Mouse (Mus musculus) layer of hippocampus, adult 9-11 months (tissue): ENCODE results near the gene Edaradd.

Source experiments
- DNase-seq: peaks from one replicate; pipeline ENCODE4 v3.0.0; 2022

Edaradd gene

DNA sequence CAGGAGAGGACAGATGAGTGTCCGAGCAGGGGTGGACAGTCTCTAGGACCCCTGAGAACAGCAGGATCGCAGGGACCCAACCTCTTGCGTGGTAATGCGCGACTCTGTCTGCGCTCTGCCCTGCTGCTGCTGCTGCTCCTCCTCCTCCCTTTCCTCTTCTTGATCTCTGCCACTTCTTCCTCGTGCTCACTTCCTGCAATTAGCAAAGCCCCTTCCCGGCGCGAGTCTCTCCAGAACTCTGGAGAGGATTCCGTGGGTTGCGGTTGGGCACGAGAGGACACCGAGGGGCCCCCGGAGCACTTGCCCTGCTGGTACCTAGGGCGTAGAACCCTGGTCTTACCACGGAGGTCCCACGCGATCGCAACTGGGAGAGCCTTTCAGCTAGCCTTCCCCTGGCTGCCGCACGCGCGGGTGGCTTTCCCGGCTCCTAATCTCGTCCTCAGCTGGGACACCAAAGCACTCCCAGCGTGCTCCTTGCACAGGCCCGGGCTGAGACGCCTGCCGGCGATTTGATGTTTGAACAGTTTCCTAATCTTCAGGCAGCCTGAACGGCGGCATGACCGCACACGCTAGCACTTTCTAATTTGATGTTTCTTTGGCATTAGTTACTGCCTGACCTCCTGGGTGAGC lies at the start of gene Edaradd:
Gene Edaradd (minus strand): TSS at position 484 of the 630 bp plus-strand sequence.
- peak; percentile 13 for DNase-seq

DNA sequence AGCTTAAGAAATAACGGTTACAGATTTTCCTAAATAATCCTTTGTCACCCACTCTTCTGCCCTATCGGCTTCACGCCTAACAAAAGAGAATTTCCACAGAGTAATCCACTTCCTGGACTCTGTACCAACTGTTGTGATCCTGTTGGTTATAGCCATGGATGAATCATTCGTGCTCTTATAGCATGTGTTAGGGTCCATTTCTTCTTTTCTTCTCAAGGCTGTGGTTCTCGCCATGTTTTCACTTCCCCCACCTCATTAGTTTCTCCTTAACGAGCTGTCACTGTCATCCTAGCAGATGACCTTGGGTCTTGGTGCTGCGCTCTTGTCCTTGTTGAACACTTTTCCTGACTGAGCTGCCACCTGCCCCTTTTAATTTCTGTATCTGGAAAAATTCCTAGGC lies 49.5 kb upstream of the Edaradd start:
- DNase-seq, result no peak

DNA sequence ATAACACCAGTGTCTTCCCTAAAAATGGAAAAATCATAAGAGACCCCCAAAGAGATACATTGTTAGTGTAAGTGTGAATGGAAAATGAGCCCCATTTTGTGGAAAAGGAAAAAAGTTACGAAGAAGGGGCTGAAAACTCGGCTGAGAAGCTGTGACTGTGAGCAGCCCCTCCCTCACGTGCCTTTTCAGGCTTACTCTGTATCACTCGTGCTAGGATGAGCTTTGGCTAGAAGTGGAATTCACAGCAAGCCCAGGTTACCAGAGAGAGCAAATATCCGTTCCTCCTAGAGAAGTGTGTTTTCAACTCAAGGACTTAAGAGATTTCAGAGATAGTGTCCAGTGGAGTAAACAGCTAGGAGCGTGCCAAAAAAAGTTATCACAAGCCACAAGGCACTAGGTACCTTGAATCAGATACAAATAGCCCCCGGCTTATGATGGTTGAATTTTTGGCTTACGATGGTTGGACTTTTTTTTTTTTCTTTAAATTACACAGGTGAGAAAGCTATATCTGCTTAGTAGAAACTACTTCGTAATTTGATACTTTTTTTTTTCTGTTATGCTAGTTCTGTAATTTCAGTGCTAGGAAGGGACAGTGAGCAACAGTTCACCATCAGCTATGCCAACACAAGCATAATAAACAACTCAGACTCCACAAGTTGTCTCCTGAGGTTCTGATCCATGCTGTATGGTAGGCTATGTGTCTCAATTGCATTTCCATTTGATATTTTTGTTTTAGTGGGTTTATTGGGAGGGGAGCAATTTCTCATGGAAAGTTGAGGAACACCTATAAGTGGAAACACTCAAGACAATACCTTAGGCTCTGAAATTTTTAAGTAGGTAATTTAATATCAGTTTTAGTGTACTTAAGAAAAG lies 48.6 kb upstream of the Edaradd start:
- no peak for DNase-seq

DNA sequence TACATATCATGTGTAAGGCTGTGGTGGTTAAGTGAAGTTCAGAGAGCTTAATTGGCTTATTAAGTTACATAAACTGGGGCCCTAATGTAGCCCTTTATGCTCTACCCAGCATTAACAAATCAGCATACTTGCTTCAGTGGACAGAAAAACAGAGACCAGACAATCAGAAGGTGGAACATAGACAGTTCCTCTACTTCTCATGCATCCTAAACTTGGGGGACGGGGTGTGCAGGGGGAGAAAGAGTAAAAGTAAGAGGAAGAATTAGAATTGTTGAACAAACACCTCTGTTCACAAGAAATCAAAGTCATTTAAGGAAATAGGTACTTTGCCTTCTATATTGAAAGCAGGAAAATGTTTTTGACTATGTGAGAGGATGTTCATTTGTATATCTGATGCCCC lies 47.7 kb upstream of the Edaradd start:
- no peak for DNase-seq

DNA sequence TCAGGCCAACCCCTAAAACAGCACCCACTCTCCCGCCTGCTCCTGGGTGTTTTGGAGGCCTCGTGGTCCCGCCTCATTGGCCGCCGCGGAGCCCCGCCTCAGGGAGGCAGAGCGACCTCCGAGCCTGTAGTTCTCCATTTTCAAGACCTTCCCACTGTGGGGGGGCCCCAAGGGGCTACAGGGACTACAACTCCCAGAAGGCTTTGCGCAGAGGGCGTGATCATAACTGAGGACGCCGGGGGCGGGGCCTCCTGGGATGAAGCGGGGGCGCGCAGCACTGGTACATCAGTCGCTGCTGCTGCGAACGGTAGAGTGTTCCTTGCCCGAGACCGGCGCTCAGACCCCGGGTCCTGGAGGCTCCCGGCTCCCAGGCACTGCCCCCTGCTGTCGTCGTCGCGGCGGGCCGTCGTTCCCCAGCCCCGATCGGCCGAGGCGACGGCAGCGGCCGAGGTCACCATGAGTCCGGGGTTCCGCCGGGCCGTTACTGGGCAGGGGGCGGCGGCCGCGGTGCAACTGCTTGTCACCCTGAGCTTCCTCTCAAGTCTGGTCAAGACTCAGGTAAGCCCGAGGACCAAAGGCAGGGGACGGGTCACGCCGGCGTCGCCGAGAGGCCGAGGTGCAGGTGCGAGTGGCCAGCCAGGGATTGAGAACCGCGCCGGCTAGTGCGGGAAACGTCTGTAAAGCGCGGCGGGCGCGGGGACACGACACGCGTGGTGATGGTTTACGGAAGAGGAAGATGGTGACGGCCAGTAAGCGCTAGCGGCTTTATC lies 45.6 kb upstream of the Edaradd start, which contains the start of gene Ero1lb:
Gene Ero1lb (plus strand): TSS at position 254 of the 770 bp plus-strand sequence.
- peak; percentile 100 for DNase-seq

DNA sequence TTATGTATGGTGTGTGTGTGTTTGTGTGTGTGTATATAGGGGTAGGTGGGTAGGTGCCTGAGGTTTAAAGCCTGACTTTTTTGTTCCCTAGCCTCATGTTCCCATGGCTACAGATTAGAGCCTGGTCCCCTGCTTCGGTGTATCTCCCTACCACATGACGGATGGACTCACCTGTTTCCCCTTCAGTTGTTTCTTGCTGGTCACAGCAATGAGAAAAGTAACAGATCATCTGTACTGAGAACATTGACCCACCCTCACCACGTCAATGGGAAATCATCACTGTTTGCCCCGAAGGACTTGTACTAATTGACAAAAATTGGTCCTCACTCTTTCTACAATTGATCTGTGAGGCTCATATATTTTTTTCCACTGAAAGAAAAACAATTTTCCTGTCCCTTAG lies 42.0 kb upstream of the Edaradd start:
- DNase-seq, result no peak

DNA sequence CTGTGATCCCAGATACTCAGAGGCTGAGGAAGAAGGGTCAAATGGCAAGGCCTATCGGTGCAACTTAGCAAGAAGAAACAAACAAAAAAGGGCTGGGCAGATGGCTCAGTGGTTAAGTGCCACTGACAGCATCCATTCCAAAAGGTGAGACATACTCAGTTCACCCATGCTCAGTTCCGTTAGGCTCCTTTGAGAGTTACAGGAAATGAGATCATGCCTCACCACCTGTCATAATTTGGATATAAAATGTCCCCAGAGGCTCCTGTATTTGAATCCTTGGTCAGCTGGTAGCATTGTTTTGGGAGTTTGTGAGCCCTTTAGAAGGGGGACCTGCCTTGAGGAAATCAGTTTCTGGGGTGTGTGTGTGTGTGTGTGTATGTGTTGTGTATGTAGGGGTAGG lies 41.5 kb upstream of the Edaradd start:
- DNase-seq, result no peak

DNA sequence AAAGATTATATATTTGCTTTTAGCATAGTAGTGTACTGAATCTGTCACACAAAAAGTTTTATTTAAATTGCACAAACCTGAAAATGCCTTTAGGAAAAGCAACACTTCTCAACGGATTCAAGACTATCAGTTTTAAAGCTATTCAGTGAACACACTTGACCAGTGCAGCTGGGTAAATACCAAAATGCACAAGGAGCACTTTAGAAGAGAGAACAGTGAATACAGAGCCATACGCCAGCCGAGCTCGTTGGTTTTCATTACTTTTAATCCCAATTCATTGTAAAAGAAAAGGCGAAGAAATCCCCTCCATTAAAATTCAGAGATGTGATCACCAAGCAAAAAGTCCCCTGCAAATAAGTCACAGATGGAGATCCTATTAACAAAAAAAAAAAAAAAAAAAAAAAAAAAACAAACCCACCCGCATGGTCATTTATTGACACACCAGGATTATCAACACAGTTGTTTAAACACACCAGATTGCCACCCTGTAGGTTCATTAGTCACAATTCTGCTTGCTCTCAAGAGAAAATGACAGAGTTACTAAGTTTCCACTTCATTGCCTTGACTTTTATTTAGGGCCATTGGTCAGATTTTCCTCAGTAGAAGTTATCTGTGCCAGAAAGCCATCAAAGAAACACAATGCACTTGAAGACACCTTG lies 39.4 kb upstream of the Edaradd start:
- DNase-seq, result no peak

DNA sequence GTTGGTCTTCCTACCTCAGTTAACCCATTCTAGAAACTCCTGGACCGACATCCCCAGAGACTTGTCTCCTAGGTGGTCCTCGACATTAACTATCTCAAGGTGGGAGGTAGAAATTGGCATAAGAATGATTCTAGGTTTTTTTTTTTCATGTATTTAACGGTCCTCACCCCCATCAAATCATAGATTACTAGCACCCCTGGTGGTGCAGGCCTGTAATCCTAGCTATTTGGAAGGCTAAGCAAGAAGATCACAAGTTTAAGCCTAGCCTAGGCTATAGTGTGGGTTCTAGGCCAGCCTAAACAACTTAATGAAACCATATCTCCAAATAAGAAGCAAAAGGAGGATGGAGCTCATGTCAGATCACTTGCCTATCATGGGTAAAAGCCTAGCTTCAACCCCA lies 38.8 kb upstream of the Edaradd start:
- no peak for DNase-seq

DNA sequence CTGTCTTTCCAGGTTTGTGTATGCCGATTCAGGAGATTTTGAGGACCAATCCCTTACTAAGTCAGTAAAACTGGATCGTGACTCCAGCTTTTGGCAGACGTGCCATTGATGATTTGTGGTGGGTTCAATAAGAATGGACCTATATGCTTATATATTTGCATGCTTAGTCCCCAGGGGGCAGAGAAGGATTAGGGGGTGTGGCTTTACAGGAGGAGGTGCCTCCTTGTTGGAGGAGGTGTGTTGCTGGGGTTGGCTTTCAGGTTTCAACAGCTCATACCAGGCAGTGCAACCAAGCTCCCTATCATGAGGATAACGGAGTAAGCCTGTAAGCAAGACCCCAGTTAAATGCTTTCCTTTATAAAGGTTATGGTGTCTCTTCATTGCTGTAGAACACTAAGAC lies 34.0 kb upstream of the Edaradd start:
- DNase-seq, result no peak

DNA sequence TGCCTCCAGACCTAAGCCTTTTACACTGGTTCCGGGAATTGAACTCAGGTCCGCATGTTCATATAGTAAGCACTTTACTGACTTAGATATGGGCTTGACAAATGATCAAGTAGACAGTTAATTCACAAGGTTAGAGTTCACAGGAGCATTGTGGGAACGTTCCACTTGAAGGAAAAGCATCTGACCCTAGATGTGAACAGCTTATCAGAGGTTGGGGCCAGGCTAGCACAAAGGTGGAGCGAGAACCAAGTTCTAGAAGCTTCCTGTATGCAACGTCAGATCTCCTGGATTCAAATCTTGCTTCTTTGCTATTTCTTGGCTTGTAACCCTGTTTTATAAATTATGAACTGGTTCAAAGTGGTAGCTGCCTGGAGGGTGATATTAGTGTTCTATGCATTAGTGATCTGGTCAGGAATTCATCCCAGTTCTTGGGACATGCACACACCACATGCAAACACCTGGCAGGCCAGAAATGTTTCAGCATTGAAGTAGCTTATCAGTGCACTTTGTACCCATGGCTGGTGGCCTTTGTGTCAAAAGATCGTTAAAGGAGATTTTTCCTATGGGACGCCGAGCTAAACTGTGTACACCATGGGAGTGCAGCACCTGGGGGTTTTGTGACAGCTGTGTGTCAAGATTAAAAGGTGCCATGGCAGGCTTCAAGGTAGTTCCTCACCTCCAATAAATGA lies 23.8 kb upstream of the Edaradd start:
- no peak for DNase-seq

DNA sequence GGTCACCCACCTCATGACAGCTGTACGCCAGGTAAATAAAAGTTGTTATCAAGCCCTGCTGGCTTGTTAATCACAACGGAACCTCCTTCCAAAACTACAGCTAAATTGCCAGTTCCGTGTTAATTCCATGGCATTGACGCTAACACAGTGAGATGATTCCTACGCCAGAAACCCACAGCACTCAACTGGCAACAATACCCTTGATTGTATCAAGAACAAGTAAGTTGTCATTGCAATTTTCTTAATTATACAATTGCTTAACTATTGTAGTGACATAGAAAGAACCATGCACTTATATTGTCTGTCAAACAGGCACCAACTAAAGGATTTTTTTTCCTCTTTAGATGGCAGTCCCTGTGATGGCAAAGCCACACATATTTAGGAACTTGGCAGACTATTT lies 23.0 kb upstream of the Edaradd start:
- DNase-seq, result no peak

DNA sequence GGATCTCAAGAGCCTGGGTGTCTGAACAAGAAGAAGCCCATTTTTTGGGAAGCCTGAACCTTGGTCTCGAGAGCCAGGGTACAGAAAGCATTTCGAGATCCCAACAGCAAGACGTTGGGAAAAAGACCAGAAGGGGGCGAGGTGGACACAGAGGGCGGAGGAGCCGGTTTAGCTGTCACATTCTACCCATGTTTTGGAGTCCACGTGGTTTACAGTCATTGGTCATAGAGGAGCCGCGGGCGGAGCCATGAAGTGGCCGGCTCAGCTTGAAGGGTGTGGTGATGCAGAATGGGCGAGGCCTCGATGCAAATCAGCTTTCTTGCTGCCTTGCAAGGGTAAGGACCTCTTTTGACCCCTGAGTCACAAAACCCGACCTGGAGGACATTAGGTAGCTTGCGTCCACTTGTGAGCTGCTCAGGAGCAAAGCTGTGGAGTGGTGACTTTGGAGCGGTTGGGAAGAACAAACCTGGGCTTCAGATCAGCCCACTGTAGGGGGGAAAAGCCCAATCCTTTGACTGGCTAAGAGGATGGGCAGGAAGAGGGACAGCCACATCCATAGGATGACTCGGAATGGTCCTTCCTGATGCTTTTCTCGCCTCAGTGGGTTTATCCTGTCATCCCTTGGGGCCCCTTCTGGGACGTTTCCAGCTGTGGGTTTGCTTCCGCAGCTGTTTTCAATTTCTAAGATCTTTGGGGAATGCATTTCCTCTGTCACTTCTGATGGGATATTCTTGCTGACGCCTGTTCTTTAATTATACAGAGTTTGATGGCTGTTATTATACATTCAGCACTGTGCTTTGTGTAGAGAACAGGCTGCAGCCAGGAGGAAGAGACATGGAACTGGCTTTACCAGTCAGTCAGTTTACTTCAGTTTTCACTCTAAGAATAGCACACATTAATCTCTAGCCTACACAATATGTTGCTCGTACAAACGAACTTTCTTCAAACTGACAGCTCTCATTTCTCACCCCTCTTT lies 22.1 kb upstream of the Edaradd start:
- no peak for DNase-seq

DNA sequence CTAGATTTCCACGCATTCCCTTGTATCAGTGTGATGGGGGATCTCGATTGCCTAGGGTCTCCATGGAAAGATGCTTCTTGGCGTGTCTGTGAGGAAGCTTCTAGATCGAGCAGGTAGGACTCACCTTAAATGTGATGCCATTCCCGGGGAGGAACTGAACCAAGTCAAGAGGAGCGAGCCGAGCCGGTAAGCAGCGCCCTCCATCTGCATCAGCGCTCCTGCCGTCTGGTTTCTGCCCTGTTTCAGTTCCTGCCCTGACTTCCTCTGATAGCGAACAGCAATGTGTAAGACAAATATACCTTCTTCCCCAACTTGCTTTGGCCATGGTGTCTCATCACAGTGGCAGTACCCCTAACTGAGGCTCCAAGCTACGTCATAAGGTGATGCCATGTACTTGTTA lies 19.9 kb upstream of the Edaradd start:
- DNase-seq, result no peak

DNA sequence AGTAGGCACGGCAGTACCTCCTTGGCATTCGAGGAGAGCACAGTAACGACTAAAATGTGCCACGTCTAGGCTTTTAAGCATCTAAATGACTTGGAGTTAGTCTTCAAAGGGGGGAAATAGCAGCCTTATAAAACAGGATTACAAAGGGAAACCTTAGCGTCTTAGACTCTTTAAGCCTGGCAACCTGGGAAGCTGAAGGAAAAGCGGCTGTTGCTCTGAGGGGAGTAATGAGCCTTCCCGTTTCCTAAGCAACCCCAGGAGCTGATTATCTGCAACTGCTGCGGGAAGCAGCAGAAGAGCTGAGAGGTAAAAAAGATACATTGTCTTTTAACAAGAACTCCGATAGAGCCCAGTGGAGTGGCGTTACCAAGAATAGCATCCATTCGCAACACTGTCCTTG lies 19.5 kb upstream of the Edaradd start:
- DNase-seq, result peak; percentile 7

DNA sequence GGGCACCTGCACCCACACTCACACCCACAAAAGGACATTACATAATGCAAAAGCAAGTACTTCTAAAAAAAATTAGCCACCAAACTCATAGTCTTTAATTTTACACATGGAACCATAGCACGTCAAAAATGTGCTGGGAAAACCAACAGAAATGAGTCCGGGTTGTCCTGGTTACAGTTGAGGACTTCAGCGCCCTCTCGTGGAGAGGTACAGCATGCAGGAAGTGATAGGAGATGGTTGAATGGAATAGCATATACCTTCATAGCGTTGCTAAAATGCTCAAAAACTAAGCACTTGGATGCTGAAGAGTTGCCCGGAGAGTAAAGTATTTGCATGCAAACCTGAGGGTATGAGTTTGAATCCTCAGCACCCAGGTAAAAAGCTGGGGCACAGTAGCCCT lies 17.7 kb upstream of the Edaradd start:
- peak; percentile 12 for DNase-seq

DNA sequence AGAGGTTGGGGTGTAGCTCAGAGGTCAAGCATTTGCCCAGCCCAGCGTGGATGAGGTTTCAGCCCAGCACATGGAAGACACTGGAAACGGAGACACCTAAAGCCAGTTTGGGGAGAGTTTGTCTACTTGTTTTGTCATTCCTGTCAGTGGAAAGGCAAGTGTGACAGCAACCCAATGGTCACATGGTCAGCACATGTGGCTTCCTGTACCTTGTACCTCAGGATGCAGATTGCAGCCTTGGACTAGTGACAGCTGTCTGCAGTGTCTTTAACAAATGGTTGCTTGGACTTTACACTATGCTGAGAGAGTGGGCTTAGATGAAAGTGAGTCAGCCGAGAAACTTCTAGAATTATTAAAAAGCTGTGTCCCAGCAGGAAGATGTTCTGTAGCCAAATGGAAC lies 14.4 kb upstream of the Edaradd start:
- no peak for DNase-seq

DNA sequence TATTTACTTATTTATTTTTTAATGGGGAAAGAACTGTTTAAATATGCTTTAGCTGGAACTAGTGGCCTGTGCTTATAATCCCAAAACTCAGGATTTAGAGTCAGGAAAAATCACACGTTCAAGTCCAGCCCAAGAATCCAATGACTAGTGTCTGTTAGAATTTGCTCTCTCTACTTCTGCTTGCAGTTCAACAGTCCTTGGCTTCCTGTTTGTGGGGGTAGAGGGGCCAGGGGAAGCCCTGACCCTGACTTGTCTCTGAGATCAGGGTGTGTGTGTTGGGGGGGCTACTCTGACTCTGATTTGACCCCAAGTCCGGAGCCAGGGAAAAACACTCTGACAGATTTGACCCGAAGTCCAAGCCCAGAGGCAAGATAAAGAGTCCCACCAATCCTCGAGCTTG lies 5.4 kb upstream of the Edaradd start:
- no peak for DNase-seq

DNA sequence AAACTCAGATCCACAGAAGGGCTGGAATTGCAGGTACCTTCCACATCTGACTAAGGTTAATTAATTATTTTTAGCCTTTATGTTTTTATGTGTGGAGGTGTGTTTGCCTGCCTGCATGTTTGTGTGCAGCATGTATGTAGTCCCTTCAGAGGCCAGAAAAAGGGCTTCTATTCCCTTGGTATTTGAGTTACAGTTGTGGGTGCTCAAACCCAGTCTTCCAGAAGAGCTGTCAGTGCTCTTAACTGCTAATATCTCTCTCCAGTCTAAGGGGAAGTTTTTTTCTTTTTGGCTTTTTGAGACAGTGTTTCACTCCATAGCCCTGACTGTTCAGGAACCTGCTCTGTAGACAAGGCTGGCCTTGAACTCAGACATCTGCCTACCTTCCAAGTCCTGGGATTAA lies 2.1 kb upstream of the Edaradd start:
- no peak for DNase-seq

DNA sequence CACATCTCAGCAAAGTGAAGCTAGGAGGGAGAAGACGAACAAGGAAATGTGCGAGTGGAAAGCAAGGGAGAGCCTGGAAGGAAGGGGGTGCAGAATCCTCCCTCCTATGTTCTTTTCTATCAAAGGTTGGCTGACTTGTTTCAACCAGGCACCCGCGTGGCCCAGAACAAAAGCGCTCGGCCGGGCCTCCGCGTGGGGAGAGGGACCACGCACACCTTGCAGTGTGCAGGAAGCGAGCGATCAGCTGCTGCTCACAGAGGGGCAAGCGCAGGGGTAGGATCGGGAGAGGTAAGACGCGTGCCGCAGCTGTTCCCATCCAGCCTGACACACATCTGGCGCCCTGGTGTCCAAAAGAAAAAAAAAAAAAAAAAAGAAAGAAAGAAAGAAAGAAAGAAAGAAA lies 867 bp downstream of the Edaradd start:
- no peak for DNase-seq
